Mouse (Mus musculus): ENCODE measurements around the gene Hopx. TPM values are rescaled to one million over a fixed set of nuclear protein-coding genes. Genes with fewer than 3 reads are reported as not detected.

Gene Hopx
- polyA plus RNA-seq, 1 experiment, result not detected

GRCm38 (mm10) chr5:77071626-77072025 lies 43.3 kb downstream of the Hopx start:
- no peak for TF ChIP-seq GATA1 (IDR thresholded peaks at IDR 0.05; ENCODE audit: low read length)

- TF ChIP-seq GATA1 (IDR thresholded peaks at IDR 0.05; ENCODE audit: low read length), result no peak
These were observed 43.9 kb downstream of the Hopx start for GRCm38 (mm10) chr5:77070987-77071386.

GRCm38 (mm10) chr5:77067321-77067720 lies 47.6 kb downstream of the Hopx start:
- TF ChIP-seq GATA1 (IDR thresholded peaks at IDR 0.05; ENCODE audit: low read length), result no peak

GRCm38 (mm10) chr5:77061372-77062038 lies 53.4 kb downstream of the Hopx start:
- no peak for TF ChIP-seq GATA1 (IDR thresholded peaks at IDR 0.05; ENCODE audit: low read length)

GRCm38 (mm10) chr5:77060363-77060762 lies 54.6 kb downstream of the Hopx start:
- no peak for TF ChIP-seq GATA1 (IDR thresholded peaks at IDR 0.05; ENCODE audit: low read length)

- no peak for TF ChIP-seq GATA1 (IDR thresholded peaks at IDR 0.05; ENCODE audit: low read length)
These were observed 58.0 kb downstream of the Hopx start for GRCm38 (mm10) chr5:77056881-77057440.

GRCm38 (mm10) chr5:77052616-77053015 lies 62.3 kb downstream of the Hopx start:
- no peak for TF ChIP-seq GATA1 (IDR thresholded peaks at IDR 0.05; ENCODE audit: low read length)

- no peak for TF ChIP-seq GATA1 (IDR thresholded peaks at IDR 0.05; ENCODE audit: low read length)
These were observed 70.6 kb downstream of the Hopx start for GRCm38 (mm10) chr5:77044362-77044761.

GRCm38 (mm10) chr5:77039391-77039790 lies 75.5 kb downstream of the Hopx start:
- TF ChIP-seq GATA1 (IDR thresholded peaks at IDR 0.05; ENCODE audit: low read length), result no peak

GRCm38 (mm10) chr5:77038451-77038850 lies 76.5 kb downstream of the Hopx start:
- TF ChIP-seq GATA1 (IDR thresholded peaks at IDR 0.05; ENCODE audit: low read length), result no peak

Other genes with a start within 250 kb of the Hopx start
- 3.2 and 3.8 TPM in 2 replicates for gene Aasdh, start 209.6 kb downstream of the Hopx start, polyA plus RNA-seq (2012)
- gene Paics, start 163.8 kb downstream of the Hopx start, polyA plus RNA-seq (2012), result 19.1 and 22.6 TPM in 2 replicates
- gene Ppat, start 163.5 kb downstream of the Hopx start, polyA plus RNA-seq (2012), result 25.8 and 31.2 TPM in 2 replicates
- gene Srp72, start 140.4 kb downstream of the Hopx start, polyA plus RNA-seq (2012), result 83.0 and 117 TPM in 2 replicates
- not detected in 2 replicates for gene Arl9, start 111.1 kb downstream of the Hopx start, polyA plus RNA-seq (2012)
- gene Thegl, start 99.1 kb downstream of the Hopx start, polyA plus RNA-seq (2012), result not detected in 2 replicates
- not detected in 2 replicates for gene Spink2, start 96.3 kb upstream of the Hopx start, polyA plus RNA-seq (2012)
- 6.6 and 7.8 TPM in 2 replicates for gene Rest, start 150.4 kb upstream of the Hopx start, polyA plus RNA-seq (2012)
- gene Noa1, start 195.0 kb upstream of the Hopx start, polyA plus RNA-seq (2012), result 48.0 and 48.5 TPM in 2 replicates
- gene Polr2b, start 195.0 kb upstream of the Hopx start, polyA plus RNA-seq (2012), result 2.0 and 3.3 TPM in 2 replicates

Measured in G1E-ER4 (cell line).